8 mouse cellular contexts compared by ENCODE assay signal in genomic region chr10:81292554-81293333, GRCm38 (mm10). TPM values are rescaled to one million over a fixed set of nuclear protein-coding genes. Genes with fewer than 3 reads are reported as not detected.
A peak's percentile ranks its signal among the peaks of the same experiment; 100 is the strongest.
DNase-seq lines count a peak whose midpoint lies in the region; ATAC-seq lines count a peak whose summit lies in the region.

TSS of gene Pip5k1c (plus strand) at chr10:81292963.

- no peaks in the 10 kb centered on the region for H3K36me3 ChIP-seq in hindbrain, embryonic 16.5 days (ENCODE audit: control insufficient read depth, insufficient read depth, low read length)
- H3K36me3 ChIP-seq in macrophage (ENCODE audit: inconsistent target), result no peaks in the 10 kb centered on the region

- peak within 1 kb of the TSS; percentile 88 for H3K9ac ChIP-seq in hindbrain, embryonic 16.5 days (ENCODE audit: low read depth, low read length)

- no peaks in the 10 kb centered on the region for H3K9me3 ChIP-seq in hindbrain, embryonic 16.5 days (ENCODE audit: control insufficient read depth, low read length)

- 0 out of 2 replicates have a peak, but pooled peaks cover 2% of the 10 kb centered on the region for H3K27me3 ChIP-seq in hindbrain, embryonic 16.5 days (replicated peaks; ENCODE audit: control insufficient read depth, insufficient read depth, low read length)

- peaks cover 46% of the 10 kb centered on the region for H3K79me2 ChIP-seq in macrophage (ENCODE audit: inconsistent target)

- peak; percentile 100 for DNase-seq in WW6 (ENCODE audit: low read depth, low spot score)
- DNase-seq in cerebellum, postnatal 4 days (ENCODE audit: low spot score in 2 of 2), result peak; percentile 97 to 99
- DNase-seq in gastrocnemius, adult 18-20 months (ENCODE audit: low spot score), result peak; percentile 99
- peak; percentile 99 to 100 for DNase-seq in left cerebral cortex, adult 18-20 months (ENCODE audit: low spot score in 2 of 2)
- DNase-seq in right cerebral cortex, adult 18-20 months, result peak; percentile 100
- peak; percentile 93 for DNase-seq in urinary bladder, postnatal 10 days (ENCODE audit: low spot score)

- under 1% methylated on average over 65 of the region's 80 CpGs for WGBS in hindbrain, embryonic 16.5 days
- under 1% methylated on average over 73 of the region's 80 CpGs for WGBS in macrophage (ENCODE audit: missing documents)

- peak within 1 kb of the TSS; percentile 90 for H3K27ac ChIP-seq in hindbrain, embryonic 16.5 days (ENCODE audit: low read depth, low read length)
- H3K27ac ChIP-seq in macrophage, result peak within 1 kb of the TSS; percentile 43

- ATAC-seq in hindbrain, embryonic 16.5 days, result peak; percentile 95

- H3K4me3 ChIP-seq in hindbrain, embryonic 16.5 days (ENCODE audit: low read length), result peak within 1 kb of the TSS; percentile 79
- H3K4me3 ChIP-seq in macrophage (ENCODE audit: inconsistent target), result peak within 1 kb of the TSS; percentile 79

- peaks cover 24% of the 10 kb centered on the region for H3K4me1 ChIP-seq in hindbrain, embryonic 16.5 days (ENCODE audit: control insufficient read depth, insufficient read depth, low read depth, low read length)

- peak within 1 kb of the TSS; percentile 96 for H3K4me2 ChIP-seq in hindbrain, embryonic 16.5 days (ENCODE audit: low read length)

RNA-seq across cellular contexts. Expression of gene Pip5k1c, which starts in this region (rescaled TPM):
- 10 to 100 TPM; 19.7 to 20.4 TPM for total RNA-seq in gastrocnemius, adult 18-20 months (2021)
- 128 and 144 TPM in 2 replicates for polyA plus RNA-seq in hindbrain, embryonic 16.5 days (2015; fragmentation: Nextera tagmentation; extraction: Ambion mirVana)
- total RNA-seq in left cerebral cortex, adult 18-20 months (2021), result 100 to 1,000 TPM; 415 to 417 TPM
- 100 to 1,000 TPM in 24 of 26 experiments, 10 to 100 TPM in 2; 39.6 to 234 (median 132) TPM for total RNA-seq in macrophage (2018; cell fraction: chromatin; rRNA removed)
- total RNA-seq in macrophage (2018; cell fraction: cytosol; rRNA removed), result 100 to 1,000 TPM in 10 of 26 experiments, 10 to 100 TPM in 16; 63.7 to 115 (median 91.8) TPM
- 100 to 1,000 TPM in 17 of 26 experiments, 10 to 100 TPM in 9; 68.2 to 171 (median 103) TPM for total RNA-seq in macrophage (2018; cell fraction: nucleus; rRNA removed)
- polyA plus RNA-seq in macrophage (2018), result 63.2 to 85.8 TPM (median 77.1 TPM) in 3 replicates

Comparison
In these comparisons a context has a peak if more than half of its experiments do, and no peak if none do; other contexts are left out.
1. Peak in every context shown above with its lines: DNase-seq, ATAC-seq, H3K4me3 ChIP-seq and H3K27ac ChIP-seq.
2. RNA of gene Pip5k1c (total RNA-seq): 415 to 417 TPM in left cerebral cortex, adult 18-20 months; 19.7 to 20.4 TPM in gastrocnemius, adult 18-20 months; every median in the first group is over 10 times any median in the second.